Mouse (Mus musculus): ENCODE measurements around the gene Krtap27-1. TPM values are rescaled to one million over a fixed set of nuclear protein-coding genes. Genes with fewer than 3 reads are reported as not detected.

Gene Krtap27-1
- total RNA-seq, 2 experiments from 2014 or later, result not detected

Other genes starting within 250 kb of the Krtap27-1 start
- gene Cldn17, start 164.7 kb downstream of the Krtap27-1 start, total RNA-seq (2021), result not detected
- not detected for gene Cldn8, start 108.5 kb downstream of the Krtap27-1 start, total RNA-seq (2021)
- gene Krtap24-1, start 59.4 kb downstream of the Krtap27-1 start, total RNA-seq (2021), result not detected
- not detected for gene 2310079G19Rik, start 44.0 kb downstream of the Krtap27-1 start, total RNA-seq (2021)
- gene Krtap26-1, start 23.9 kb downstream of the Krtap27-1 start, total RNA-seq (2021), result not detected
- gene 2310061N02Rik, start 36.3 kb upstream of the Krtap27-1 start, total RNA-seq (2021), result not detected
- gene Krtap13-1, start 57.2 kb upstream of the Krtap27-1 start, total RNA-seq (2021), result not detected
- gene Krtap13, start 80.0 kb upstream of the Krtap27-1 start, total RNA-seq (2021), result not detected
- not detected for gene 2310034C09Rik, start 87.2 kb upstream of the Krtap27-1 start, total RNA-seq (2021)
- not detected for gene 2310057N15Rik, start 102.5 kb upstream of the Krtap27-1 start, total RNA-seq (2021)
- not detected for gene Gm5965, start 106.2 kb upstream of the Krtap27-1 start, total RNA-seq (2021)
- gene Gm20741, start 140.5 kb upstream of the Krtap27-1 start, total RNA-seq (2021), result not detected
- gene Krtap15, start 148.5 kb upstream of the Krtap27-1 start, total RNA-seq (2021), result not detected
- not detected for gene Krtap14, start 154.5 kb upstream of the Krtap27-1 start, total RNA-seq (2021)
- not detected for gene Krtap19-1, start 197.7 kb upstream of the Krtap27-1 start, total RNA-seq (2021)
- not detected for gene Krtap19-2, start 202.6 kb upstream of the Krtap27-1 start, total RNA-seq (2021)
- not detected for gene Krtap19-3, start 206.4 kb upstream of the Krtap27-1 start, total RNA-seq (2021)
- not detected for gene Krtap19-4, start 213.4 kb upstream of the Krtap27-1 start, total RNA-seq (2021)
- not detected for gene Krtap19-5, start 224.8 kb upstream of the Krtap27-1 start, total RNA-seq (2021)